Mouse (Mus musculus): ENCODE measurements at regions not wholly inside any gene's neighbourhood (a gene's known extent, or its start where the extent isn't known, plus 50 kb on each side); places are given as distances from the start of the nearest gene placed in this dataset.
"Not testable (repeated sequence)": the region's sequence is repeated elsewhere in the genome, so short reads cannot be mapped to it uniquely, and the experiment has no call there.

DNA sequence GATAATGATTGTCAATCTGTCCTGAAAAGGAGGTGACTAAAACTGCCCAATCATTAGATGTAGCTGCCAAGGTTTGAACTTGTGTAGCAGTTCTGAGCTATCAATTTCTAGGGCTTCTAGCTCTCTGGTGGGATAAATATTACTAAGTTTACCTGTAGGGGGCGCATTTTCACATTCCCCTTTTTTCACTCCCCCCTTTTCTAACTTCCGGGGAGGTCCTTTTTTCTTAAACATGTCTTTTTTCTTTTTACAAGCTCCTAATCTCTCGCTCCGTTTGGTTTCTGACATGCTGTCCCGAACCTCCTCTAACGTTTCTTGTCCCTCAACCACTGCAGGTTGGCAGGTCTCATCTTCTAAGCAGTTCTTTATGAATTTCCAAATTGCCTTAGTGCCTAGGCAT is 2129.0 kb downstream of the Cntnap5b start:
- not testable (repeated sequence) for DNase-seq (ENCODE audit: low spot score)

DNA sequence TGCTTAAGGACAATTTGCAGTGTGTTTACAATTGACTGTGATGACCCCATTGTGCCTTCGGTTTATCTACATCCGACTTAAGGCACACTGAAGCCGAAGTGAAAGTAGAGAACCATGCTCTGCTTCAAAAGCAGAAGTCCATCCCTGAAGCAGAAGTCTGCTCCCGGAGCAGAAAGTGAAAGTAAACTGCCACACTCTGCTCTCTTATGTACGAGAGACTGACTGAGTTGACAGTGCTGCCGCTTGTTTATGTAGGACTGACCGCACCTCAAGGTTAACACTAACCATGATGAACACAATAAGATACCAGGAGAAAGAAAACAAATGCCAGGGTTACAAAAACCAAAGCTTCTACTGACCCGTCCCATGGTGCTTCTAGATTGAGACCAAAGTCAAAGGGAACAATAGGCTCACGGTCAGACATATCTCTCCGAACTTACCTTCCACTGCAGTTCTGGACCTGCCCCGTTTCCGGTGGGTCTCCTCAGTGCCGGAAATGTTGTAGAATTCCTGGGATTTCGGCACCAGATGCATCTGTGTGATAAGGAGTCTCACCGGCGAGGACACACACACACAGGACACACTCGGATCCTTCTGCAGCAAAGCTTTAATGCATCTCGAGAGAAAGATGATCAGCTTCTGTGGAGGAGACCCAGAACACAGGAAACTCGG is 2129.7 kb downstream of the Cntnap5b start:
- peak; percentile 64 for DNase-seq (ENCODE audit: low spot score)

GRCm38 (mm10) chr1:101902826-101903210 is 2130.3 kb downstream of the Cntnap5b start:
- DNase-seq (ENCODE audit: low spot score): peak; percentile 51

GRCm38 (mm10) chr1:101916991-101917390 is 2144.4 kb downstream of the Cntnap5b start:
- DNase-seq (ENCODE audit: low spot score): not testable (repeated sequence)

DNA sequence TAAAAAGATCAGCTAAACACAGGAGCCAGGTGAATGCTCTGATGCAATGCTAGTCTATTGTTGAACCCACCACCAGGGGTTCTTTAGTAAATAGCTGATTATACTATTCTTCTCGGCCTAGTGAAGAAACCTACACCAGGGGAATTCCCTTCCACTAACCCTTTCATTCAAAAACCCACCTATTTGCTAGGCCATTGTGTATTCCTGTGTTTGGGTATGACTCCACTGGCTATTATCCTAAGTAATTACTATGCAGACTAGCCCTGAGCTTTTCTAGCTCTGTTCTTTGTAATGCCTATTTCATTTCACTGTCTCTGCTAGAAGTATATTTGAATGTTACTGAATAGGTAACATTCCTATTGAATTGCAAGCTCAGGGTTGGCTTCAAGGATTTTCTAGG is 2146.3 kb downstream of the Cntnap5b start:
- no peak for DNase-seq (ENCODE audit: low spot score)

DNA sequence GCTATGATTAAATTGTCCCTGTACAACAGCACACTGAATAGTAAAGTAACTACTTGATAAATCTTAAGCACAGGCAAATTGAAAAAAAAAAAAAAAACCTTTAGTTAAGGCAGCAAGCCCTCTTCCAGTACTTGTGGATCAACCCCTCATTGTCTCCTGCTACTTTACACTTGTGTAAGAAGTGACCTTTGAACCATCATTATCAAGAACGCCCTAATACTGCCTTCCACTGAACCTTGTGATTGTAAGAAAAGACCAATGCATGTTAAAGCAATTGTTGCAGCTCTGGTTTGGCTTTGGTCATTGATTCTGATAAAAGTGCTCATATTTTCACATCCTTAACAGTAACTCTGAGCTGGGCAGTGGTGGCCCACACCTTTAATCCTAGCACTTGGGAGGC is 2168.5 kb downstream of the Cntnap5b start:
- no peak for DNase-seq (ENCODE audit: low spot score)
